Mouse (Mus musculus): ENCODE results near the gene Scn3a. TPM values are rescaled to one million over a fixed set of nuclear protein-coding genes. Genes with fewer than 3 reads are reported as not detected.
"Not testable (repeated sequence)": the region's sequence is repeated elsewhere in the genome, so short reads cannot be mapped to it uniquely, and the experiment has no call there.

Gene Scn3a
- polyA plus RNA-seq, 1 experiment from 2014 or later: 31.3 TPM

DNA sequence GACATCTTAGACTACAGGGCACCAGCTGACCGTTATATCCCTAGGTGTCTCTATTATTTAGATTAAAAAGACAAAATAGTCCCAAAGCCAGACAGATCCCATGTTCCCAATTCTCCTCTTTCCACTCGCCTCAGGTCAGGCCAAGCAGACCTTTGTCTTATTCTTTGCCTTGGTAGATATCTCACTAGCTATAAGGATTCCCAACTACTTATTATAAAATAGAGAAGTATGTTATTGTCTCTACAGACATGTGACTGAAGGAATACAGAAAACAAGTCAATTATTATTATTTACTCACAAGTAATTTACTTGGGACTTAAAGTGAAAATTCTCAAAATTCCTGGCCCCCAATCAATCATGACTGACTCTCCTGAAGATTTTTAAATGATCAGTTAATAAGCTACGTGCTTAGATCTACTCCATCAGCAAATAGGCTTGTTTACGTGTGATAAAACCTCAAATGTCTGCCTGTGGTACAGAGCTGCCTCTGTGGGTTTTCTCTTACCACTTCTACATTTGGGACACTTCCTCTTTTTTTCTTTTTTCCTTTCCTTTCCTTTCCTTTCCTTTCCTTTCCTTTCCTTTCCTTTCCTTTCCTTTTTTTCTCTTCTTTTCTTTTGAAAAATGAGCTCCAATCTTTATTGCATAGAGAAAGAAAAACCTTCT, 86.3 kb downstream of the Scn3a start:
- no peak for ATAC-seq
- no peaks in the 10 kb centered on the region for H3K9me3 ChIP-seq (replicated peaks)
- 91% methylated on average over 4 of the region's 4 CpGs for WGBS
- H3K27ac ChIP-seq: no peak overlapping the region
- H3K27me3 ChIP-seq: no peaks in the 10 kb centered on the region
- no peaks in the 10 kb centered on the region for H3K4me1 ChIP-seq
- H3K4me3 ChIP-seq: no peak overlapping the region
- no peak overlapping the region for H3K9ac ChIP-seq
- H3K4me2 ChIP-seq: no peak overlapping the region
- peaks cover 23% of the 10 kb centered on the region for H3K36me3 ChIP-seq (ENCODE audit: poor library complexity, severe bottlenecking)

- no peak for ATAC-seq
- Histone ChIP-seq H3K4me3 (no peak overlapping the region), H3K4me2 (no peak overlapping the region), H3K27ac (no peak overlapping the region), H3K36me3 (ENCODE audit: poor library complexity, severe bottlenecking) (peaks cover 28% of the 10 kb centered on the region), H3K9ac (no peak overlapping the region), H3K4me1 (0 out of 2 replicates have a peak, but pooled peaks cover 3% of the 10 kb centered on the region), H3K27me3 (no peaks in the 10 kb centered on the region), H3K9me3 (replicated peaks) (no peaks in the 10 kb centered on the region)
- WGBS: 59% methylated on average over 11 of the region's 11 CpGs
Measured at GRCm38 (mm10) chr2:65471311-65471882, 96.0 kb downstream of the Scn3a start.

- no peak overlapping the region for H3K9ac ChIP-seq
- H3K4me1 ChIP-seq: no peaks in the 10 kb centered on the region
- 94% methylated on average over 5 of the region's 5 CpGs for WGBS
- no peaks in the 10 kb centered on the region for H3K9me3 ChIP-seq (replicated peaks)
- H3K27ac ChIP-seq: no peak overlapping the region
- no peak overlapping the region for H3K4me3 ChIP-seq
- no peaks in the 10 kb centered on the region for H3K27me3 ChIP-seq
- peaks cover 48% of the 10 kb centered on the region for H3K36me3 ChIP-seq (ENCODE audit: poor library complexity, severe bottlenecking)
- no peak overlapping the region for H3K4me2 ChIP-seq
- ATAC-seq: no peak
Measured at GRCm38 (mm10) chr2:65465694-65466093, 101.7 kb downstream of the Scn3a start.

GRCm38 (mm10) chr2:65453763-65454162, 113.7 kb downstream of the Scn3a start:
- H3K9ac ChIP-seq: no peak overlapping the region
- H3K4me3 ChIP-seq: no peak overlapping the region
- H3K4me2 ChIP-seq: no peak overlapping the region
- WGBS: 96% methylated on average over 6 of the region's 6 CpGs
- no peaks in the 10 kb centered on the region for H3K4me1 ChIP-seq
- no peaks in the 10 kb centered on the region for H3K27me3 ChIP-seq
- no peaks in the 10 kb centered on the region for H3K9me3 ChIP-seq (replicated peaks)
- ATAC-seq: no peak
- H3K36me3 ChIP-seq (ENCODE audit: poor library complexity, severe bottlenecking): no peaks in the 10 kb centered on the region
- no peak overlapping the region for H3K27ac ChIP-seq

DNA sequence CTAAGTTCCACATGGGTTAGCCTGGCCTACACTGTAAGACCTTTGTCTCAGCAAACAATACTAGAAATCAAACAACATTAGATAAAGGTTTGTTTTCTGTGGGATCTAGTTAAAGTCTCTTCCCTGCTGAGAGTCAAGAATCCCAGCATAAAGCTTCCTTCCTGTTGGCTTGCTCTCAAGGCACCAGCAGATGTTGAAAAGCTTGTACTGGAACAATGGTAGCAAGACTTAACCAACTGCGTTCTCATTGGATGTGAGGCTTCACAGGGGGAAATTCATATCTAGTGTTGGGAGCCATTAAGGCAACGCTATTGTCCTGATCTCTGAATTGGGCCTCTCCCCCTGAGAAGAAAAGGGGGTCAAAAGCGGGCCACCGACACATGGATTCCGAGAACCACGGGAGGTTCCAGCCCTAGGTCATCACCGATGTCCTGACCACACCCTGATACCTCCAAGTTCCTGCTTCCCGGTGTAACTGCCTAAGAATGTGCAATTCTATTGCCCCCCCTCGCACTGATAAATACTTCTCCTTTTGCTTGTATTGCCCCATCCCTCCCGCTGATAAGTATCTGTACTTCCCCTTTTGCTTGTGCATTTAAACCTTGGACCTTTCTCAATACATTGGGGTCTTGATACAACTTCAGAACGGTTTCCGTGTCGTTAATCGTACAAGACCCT, 115.9 kb downstream of the Scn3a start:
- not testable (repeated sequence) for H3K27ac ChIP-seq; H3K4me3 ChIP-seq; ATAC-seq; H3K9me3 ChIP-seq (replicated peaks); H3K36me3 ChIP-seq (ENCODE audit: poor library complexity, severe bottlenecking); H3K4me2 ChIP-seq; H3K4me1 ChIP-seq; H3K9ac ChIP-seq; H3K27me3 ChIP-seq
- WGBS: 89% methylated on average over 14 of the region's 14 CpGs

DNA sequence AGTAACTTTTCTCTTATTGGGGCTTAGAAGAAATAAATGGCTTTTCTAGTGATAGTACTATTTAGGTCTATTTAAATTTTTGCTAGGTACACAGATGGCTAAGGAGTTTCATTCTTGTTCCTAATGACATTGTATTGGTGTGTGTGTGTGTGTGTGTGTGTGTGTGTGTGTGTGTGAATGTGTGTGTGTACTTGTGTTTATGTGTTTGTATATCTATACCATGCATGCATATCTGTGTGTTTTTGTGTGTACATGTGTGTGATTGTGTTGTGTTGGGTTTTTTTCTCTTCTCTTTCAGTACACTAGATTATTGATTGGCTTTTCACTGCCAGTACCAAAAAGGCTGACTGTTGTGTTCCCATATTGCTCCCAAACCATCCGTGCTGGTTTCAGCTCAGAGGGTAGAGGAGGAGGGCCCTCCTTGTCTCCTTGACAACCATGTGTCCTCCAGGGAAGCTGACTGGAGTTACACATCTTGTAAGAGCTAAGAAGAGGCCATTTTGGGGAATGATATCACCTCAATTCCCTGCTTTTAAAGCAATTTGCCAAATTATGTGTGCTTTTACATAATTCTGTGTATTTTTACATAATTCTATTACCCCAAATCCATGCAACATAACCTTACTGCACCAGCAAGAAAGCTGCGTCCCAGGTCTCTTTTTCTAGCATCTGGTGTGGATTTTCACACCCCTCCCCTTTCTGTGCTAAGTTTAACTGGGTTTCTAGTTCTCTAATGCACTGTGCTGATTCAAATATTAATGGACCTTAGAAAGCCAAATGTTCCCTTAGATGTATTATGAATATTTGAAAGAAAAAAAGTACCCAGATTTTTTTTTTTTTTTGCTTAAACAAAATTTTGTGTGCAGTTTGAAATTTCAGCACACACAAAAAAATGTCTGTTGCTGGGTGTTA, 116.7 kb downstream of the Scn3a start:
- H3K27me3 ChIP-seq: no peaks in the 10 kb centered on the region
- WGBS: 44% methylated on average over 2 of the region's 2 CpGs
- no peaks in the 10 kb centered on the region for H3K36me3 ChIP-seq (ENCODE audit: poor library complexity, severe bottlenecking)
- 0 out of 2 replicates have a peak, but pooled peaks have one; percentile 33 for ATAC-seq
- H3K9me3 ChIP-seq (replicated peaks): no peaks in the 10 kb centered on the region
- no peak overlapping the region for H3K9ac ChIP-seq
- no peaks in the 10 kb centered on the region for H3K4me1 ChIP-seq
- H3K4me2 ChIP-seq: no peak overlapping the region
- H3K4me3 ChIP-seq: no peak overlapping the region
- H3K27ac ChIP-seq: no peak overlapping the region

- Histone ChIP-seq H3K27ac (no peak overlapping the region), H3K4me3 (no peak overlapping the region), H3K36me3 (ENCODE audit: poor library complexity, severe bottlenecking) (no peaks in the 10 kb centered on the region), H3K27me3 (no peaks in the 10 kb centered on the region), H3K9me3 (replicated peaks) (no peaks in the 10 kb centered on the region), H3K4me2 (no peak overlapping the region), H3K9ac (no peak overlapping the region), H3K4me1 (no peaks in the 10 kb centered on the region)
- 93% methylated on average over 5 of the region's 5 CpGs for WGBS
- no peak for ATAC-seq
Measured at GRCm38 (mm10) chr2:65449126-65449828, 118.2 kb downstream of the Scn3a start.

- Histone ChIP-seq H3K36me3 (ENCODE audit: poor library complexity, severe bottlenecking) (no peaks in the 10 kb centered on the region), H3K9ac (no peak overlapping the region), H3K4me1 (no peaks in the 10 kb centered on the region), H3K27ac (no peak overlapping the region), H3K4me2 (no peak overlapping the region), H3K9me3 (replicated peaks) (no peaks in the 10 kb centered on the region), H3K27me3 (no peaks in the 10 kb centered on the region), H3K4me3 (no peak overlapping the region)
- ATAC-seq: no peak
- WGBS: 93% methylated on average over 4 of the region's 4 CpGs
Measured at GRCm38 (mm10) chr2:65443082-65443481, 124.3 kb downstream of the Scn3a start.

- Histone ChIP-seq H3K4me3 (no peak overlapping the region), H3K9ac (no peak overlapping the region), H3K36me3 (ENCODE audit: poor library complexity, severe bottlenecking) (no peaks in the 10 kb centered on the region), H3K9me3 (replicated peaks) (no peaks in the 10 kb centered on the region), H3K4me2 (no peak overlapping the region), H3K27me3 (no peaks in the 10 kb centered on the region), H3K4me1 (no peaks in the 10 kb centered on the region), H3K27ac (no peak overlapping the region)
- ATAC-seq: no peak
- 63% methylated on average over 5 of the region's 5 CpGs for WGBS
Measured at GRCm38 (mm10) chr2:65441566-65441965, 125.9 kb downstream of the Scn3a start.

GRCm38 (mm10) chr2:65441110-65441509, 126.3 kb downstream of the Scn3a start:
- Histone ChIP-seq H3K9me3 (replicated peaks) (no peaks in the 10 kb centered on the region), H3K4me2 (no peak overlapping the region), H3K9ac (no peak overlapping the region), H3K4me3 (no peak overlapping the region), H3K27me3 (no peaks in the 10 kb centered on the region), H3K27ac (no peak overlapping the region), H3K36me3 (ENCODE audit: poor library complexity, severe bottlenecking) (no peaks in the 10 kb centered on the region), H3K4me1 (no peaks in the 10 kb centered on the region)
- WGBS: 79% methylated on average over 6 of the region's 6 CpGs
- ATAC-seq: no peak

DNA sequence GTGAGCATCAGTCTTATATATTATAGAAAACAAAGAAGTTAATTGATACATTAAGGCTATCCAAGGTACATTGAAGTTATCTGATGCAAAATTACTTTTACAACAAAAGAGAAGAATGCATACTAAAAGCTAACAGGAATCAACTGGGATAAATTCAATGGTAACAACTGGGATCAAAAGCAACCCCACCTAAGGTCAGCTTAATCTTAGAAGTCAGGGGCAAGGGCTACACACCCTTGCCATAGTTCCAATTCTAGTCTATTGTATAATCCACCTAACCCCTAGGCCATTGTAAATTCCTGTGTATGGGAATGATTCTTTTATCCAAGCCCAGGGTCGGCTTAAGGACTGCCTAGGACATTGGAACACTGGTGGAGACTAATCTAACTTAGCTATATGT, 130.5 kb downstream of the Scn3a start:
- no peak overlapping the region for H3K4me2 ChIP-seq
- no peaks in the 10 kb centered on the region for H3K4me1 ChIP-seq
- H3K9me3 ChIP-seq (replicated peaks): no peaks in the 10 kb centered on the region
- no peak overlapping the region for H3K27ac ChIP-seq
- H3K4me3 ChIP-seq: no peak overlapping the region
- no peaks in the 10 kb centered on the region for H3K27me3 ChIP-seq
- no peak for ATAC-seq
- no peaks in the 10 kb centered on the region for H3K36me3 ChIP-seq (ENCODE audit: poor library complexity, severe bottlenecking)
- H3K9ac ChIP-seq: no peak overlapping the region
- WGBS: 60% methylated on average over 1 of the region's 1 CpGs
